Mouse (Mus musculus) small intestine, adult 2 months (tissue): ENCODE measurements around the gene Tmem125. TPM values are rescaled to one million over a fixed set of nuclear protein-coding genes. Genes with fewer than 3 reads are reported as not detected.

Source experiments
- H3K27ac ChIP-seq: fragments of 200-500 bp; 2 replicates; pipeline ENCODE4 v1.5.1; 2012; ENCODE audit warnings: low read depth, low read length, control low read depth, inconsistent platforms; ENCODE audit not compliant: insufficient read depth
- H3K27me3 ChIP-seq: fragments of 200-500 bp; 2 replicates; pipeline ENCODE4 v1.6.1; 2012; ENCODE audit warnings: mild to moderate bottlenecking, moderate library complexity, low read length, inconsistent platforms; ENCODE audit not compliant: control insufficient read depth, insufficient read depth
- H3K36me3 ChIP-seq: fragments of 200-500 bp; 2 replicates; pipeline ENCODE4 v1.6.1; 2012; ENCODE audit warnings: mild to moderate bottlenecking, low read length, control low read depth, inconsistent platforms; ENCODE audit not compliant: control insufficient read depth, insufficient read depth
- H3K4me1 ChIP-seq: fragments of 200-500 bp; 2 replicates; pipeline ENCODE4 v1.6.1; 2012; ENCODE audit warnings: low read length, inconsistent platforms, mixed read lengths; ENCODE audit not compliant: control insufficient read depth, insufficient read depth, insufficient read length
- H3K4me3 ChIP-seq: fragments of 200-500 bp; 2 replicates; pipeline ENCODE4 v1.5.1; 2012; ENCODE audit warnings: low read depth, mild to moderate bottlenecking, control low read depth, inconsistent platforms, low read length, moderate library complexity
- CTCF ChIP-seq: fragments of 200-500 bp; IDR thresholded peaks from 2 replicates; pipeline ENCODE4 v1.5.1; 2012; ENCODE audit warnings: low read depth, mild to moderate bottlenecking, control low read depth, inconsistent platforms, low read length, moderate library complexity, mixed read lengths; ENCODE audit not compliant: insufficient replicate concordance, insufficient read length; ENCODE audit errors: extremely low read depth
- POLR2A ChIP-seq: fragments of 200-500 bp; IDR thresholded peaks from 2 replicates; pipeline ENCODE4 v1.6.1; 2012; ENCODE audit warnings: low read depth, mild to moderate bottlenecking, control low read depth, inconsistent platforms, low read length, moderate library complexity
- WGBS: fragments of 180-500 bp; shearing (Covaris S2); methylation state at CpG from one replicate; pipeline ENCODE4 v1.1.7; 2018; 5-methylcytosine and 5-hydroxymethylcytosine counted together
- polyA plus RNA-seq: library from polyadenylated mRNA; depleted of rRNA; stranded (reverse); fragments of >200 nt; gene quantifications from 2 replicates; pipeline ENCODE4 v1.2.3, GENCODE M21; 2012; rRNA removed

Gene Tmem125
- polyA plus RNA-seq, result 37.2 and 68.8 TPM in 2 replicates

DNA sequence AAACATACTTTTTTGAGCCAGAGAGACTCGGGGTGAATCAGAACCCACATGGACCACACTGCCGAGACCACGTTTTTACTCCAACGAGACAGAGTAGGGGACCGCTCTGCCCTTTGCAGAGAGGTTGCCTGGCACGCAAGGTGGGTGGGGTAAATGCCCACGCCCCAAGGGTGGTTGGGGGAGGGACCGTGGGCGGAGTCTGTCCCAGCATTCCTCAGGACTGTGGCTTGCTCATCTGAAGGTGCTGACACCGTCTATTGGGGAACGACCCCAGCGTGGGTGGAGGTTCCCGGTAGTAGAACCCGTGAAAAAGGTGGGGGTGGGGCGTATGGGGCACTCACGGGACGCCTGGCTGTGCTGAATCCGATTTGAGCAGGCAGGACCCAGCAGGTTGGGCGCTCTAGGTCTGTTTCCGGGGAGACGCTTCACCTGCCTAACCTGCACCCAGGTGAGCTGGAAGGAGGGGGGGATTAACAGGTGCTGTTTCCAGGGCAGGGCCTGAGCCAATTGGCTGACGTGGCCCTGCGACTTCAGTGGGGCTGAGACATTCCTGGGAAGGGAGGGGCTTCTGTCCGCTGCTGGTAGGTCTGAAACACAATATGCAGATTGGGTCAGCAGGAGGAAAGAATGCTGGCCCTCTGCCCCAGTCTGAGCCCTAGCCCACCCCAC, at the start of gene Tmem125:
Tmem125 (minus strand) TSS at position 453 of the 669 bp plus-strand sequence.
- 0 out of 2 replicates have a peak, but pooled peaks cover 1% of the 10 kb centered on the region for H3K36me3 ChIP-seq
- H3K4me1 ChIP-seq, result peaks cover 12% of the 10 kb centered on the region
- no peaks in the 10 kb centered on the region for H3K27me3 ChIP-seq
- 4% methylated on average over 24 of the region's 24 CpGs for WGBS
- TF ChIP-seq CTCF (no peak), POLR2A (peak; percentile 38; the same call in 1 of the 2 replicates)
- peak within 1 kb of the TSS; percentile 67 for H3K4me3 ChIP-seq
- peak within 1 kb of the TSS; percentile 96 for H3K27ac ChIP-seq

DNA sequence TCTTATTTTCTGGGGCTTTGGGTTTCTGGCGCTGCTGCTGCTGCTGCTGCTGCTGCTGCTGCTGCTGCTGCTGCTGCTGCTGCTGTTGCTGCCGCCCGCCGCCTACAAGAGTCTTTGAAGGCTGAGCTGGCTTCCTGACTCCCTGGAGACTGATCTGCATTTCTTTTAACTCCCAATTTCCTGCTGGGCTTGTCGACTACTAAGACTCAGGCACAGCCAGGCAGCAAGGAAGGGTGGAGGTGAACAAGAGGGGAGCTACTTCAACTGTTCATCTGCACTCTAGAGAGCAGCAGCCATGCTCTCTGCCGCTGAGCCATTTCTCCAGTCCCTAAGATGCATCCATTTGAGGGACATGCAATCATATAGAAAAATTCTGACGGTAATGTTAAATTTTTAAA, 45.9 kb upstream of the Tmem125 start:
- 20% methylated on average over 7 of the region's 7 CpGs for whole genome bisulfite sequencing
- 0 out of 2 replicates have a peak, but pooled peaks cover 3% of the 10 kb centered on the region for H3K27me3 ChIP-seq
- no peaks in the 10 kb centered on the region for H3K36me3 ChIP-seq
- no peak overlapping the region for H3K4me3 ChIP-seq
- TF ChIP-seq CTCF (no peak), POLR2A (no peak)
- no peaks in the 10 kb centered on the region for H3K4me1 ChIP-seq
- H3K27ac ChIP-seq, result no peak overlapping the region

DNA sequence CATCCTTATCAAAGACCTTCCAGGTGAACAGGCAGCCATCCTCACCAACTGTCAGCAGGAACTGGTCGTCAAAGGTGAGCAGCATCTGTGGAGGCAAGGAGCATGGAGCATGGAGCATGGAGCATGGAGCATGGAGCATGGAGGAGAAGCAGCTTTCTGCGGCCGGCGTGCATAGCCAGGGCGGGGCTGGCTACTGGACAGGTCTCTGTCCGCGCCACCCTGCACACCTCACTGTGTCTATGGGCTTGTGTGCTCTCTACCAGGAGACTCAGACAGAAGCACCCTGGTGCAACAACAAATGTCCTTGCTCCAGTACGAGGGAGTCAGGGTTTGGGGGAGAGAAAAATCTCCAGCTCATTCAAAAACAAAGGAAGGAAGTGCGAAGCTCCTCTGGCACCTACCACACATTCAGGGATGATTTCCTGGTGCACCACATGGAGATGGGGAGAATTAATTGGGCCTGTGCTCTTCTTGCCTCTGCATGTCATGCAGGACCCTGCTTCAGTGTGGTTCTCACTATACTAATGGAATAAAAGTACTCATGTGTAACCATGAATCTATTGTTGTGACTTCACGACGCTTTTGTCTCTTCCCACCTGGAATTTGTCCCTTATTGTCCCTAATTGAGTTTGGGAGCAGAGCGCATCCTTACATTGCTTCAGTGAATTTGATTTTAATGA, 45.3 kb upstream of the Tmem125 start:
- Histone ChIP-seq H3K27ac (no peak overlapping the region), H3K27me3 (0 out of 2 replicates have a peak, but pooled peaks cover 3% of the 10 kb centered on the region), H3K4me3 (no peak overlapping the region), H3K4me1 (no peaks in the 10 kb centered on the region), H3K36me3 (no peaks in the 10 kb centered on the region)
- 68% methylated on average over 12 of the region's 12 CpGs for WGBS
- TF ChIP-seq POLR2A (no peak), CTCF (no peak)

DNA sequence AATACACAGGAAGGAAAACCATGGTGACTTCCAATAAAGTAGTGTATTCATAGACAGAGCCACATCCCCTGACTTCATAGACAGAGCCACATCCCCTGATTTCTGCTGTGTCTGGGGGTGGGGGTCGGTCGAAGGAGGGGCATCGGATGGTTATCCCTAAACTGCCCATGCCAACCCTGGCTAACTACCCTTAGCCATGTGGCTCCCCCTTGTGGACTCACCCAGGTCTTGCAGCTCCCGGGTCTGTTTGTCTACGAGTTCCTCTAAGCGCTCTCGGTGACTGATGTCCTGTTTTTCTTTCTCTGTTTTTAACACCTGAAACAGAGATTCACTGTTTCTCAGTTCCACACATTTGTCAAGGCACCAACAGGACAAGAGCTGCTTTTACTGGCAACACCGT, 38.8 kb upstream of the Tmem125 start:
- Histone ChIP-seq H3K36me3 (no peaks in the 10 kb centered on the region), H3K27me3 (no peaks in the 10 kb centered on the region), H3K4me3 (no peak overlapping the region), H3K4me1 (no peaks in the 10 kb centered on the region), H3K27ac (no peak overlapping the region)
- 90% methylated on average over 8 of the region's 8 CpGs for WGBS
- peak; percentile 25; the same call in 1 of the 2 replicates for TF ChIP-seq CTCF
- TF ChIP-seq POLR2A, result no peak

DNA sequence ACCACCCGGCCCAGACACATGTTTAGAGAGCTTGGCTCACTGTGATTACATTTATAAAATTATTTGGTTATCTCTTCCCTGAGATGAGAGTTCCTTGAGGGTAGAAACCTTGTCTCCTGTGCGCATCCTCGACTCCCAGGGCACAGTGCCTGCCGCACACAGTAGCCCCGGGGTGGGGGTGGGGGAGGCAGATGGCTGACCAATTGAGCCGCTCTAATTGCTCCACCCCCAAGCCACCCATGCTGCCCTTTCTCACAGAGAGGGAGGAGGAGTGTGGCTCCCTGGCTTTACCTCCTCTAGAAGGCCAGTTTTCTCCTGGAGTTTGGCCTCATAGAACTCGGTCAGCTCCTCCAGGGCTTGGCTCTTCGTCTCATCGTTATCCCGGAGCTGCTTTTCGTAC, 37.7 kb upstream of the Tmem125 start:
- WGBS, result 49% methylated on average over 11 of the region's 11 CpGs
- Histone ChIP-seq H3K27ac (no peak overlapping the region), H3K36me3 (no peaks in the 10 kb centered on the region), H3K4me3 (no peak overlapping the region), H3K27me3 (no peaks in the 10 kb centered on the region), H3K4me1 (no peaks in the 10 kb centered on the region)
- TF ChIP-seq CTCF (no peak), POLR2A (no peak)

DNA sequence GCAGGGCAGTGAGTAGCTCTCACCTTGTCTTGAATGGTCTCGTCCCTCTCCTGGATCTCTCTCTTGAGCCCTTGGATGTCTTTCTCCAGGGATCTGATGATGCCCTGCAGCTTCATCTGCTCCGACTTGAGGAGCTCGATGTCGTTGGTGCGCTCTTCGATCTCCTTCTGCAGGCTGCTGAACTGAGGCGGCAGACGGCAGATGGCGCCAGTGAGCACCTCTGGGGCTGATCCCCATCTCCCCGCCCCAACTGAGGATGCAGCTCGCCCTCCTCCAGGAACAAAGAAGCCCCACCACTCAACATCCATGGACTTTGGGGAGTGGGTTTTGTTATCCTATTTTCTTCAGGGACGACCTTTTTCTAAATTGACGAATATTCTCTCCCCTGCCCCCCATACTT, 35.5 kb upstream of the Tmem125 start:
- H3K27ac ChIP-seq, result no peak overlapping the region
- peak; percentile 53; the same call in 1 of the 2 replicates for TF ChIP-seq CTCF
- no peak for TF ChIP-seq POLR2A
- H3K4me1 ChIP-seq, result no peaks in the 10 kb centered on the region
- 37% methylated on average over 13 of the region's 13 CpGs for WGBS
- H3K36me3 ChIP-seq, result no peaks in the 10 kb centered on the region
- H3K4me3 ChIP-seq, result no peak overlapping the region
- H3K27me3 ChIP-seq, result 0 out of 2 replicates have a peak, but pooled peaks cover 3% of the 10 kb centered on the region

DNA sequence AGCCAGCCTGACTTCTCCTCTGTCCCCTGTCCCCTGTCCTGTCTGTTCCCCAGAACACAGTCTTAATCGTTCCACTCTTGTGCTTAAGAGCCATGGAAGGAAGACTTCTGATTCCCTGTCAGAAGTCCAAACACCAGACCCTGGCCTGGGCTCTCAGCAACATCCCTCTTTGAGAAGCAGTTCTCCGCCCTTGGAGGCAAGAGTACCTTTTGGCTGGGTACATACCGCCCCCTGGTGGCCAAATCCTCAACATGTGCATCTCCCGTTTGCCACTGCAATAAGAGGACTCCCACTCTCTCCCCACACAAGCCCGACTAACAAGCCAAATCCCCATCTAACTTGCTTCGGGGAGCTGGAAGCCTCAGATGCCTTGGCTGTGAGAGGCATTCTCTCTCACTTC, 32.3 kb upstream of the Tmem125 start:
- 2% methylated on average over 6 of the region's 6 CpGs for WGBS
- H3K36me3 ChIP-seq, result no peaks in the 10 kb centered on the region

More for the DNA sequence above, 32.3 kb upstream of the Tmem125 start:
- Histone ChIP-seq H3K4me1 (no peaks in the 10 kb centered on the region), H3K27me3 (peaks cover 3% of the 10 kb centered on the region; the same call in 1 of the 2 replicates), H3K27ac (no peak overlapping the region), H3K4me3 (no peak overlapping the region)
- TF ChIP-seq POLR2A (no peak), CTCF (peak; percentile 86; the same call in 1 of the 2 replicates)
